14 mouse cellular contexts compared by ENCODE assay signal in genomic region chr13:106893196-106893595, GRCm38 (mm10). TPM values are rescaled to one million over a fixed set of nuclear protein-coding genes. Genes with fewer than 3 reads are reported as not detected.
A peak's percentile ranks its signal among the peaks of the same experiment; 100 is the strongest.
DNase-seq lines count a peak whose midpoint lies in the region; ATAC-seq and TF ChIP-seq lines count a peak whose summit lies in the region.
"Had no signal": no experiment of that assay in that cellular context is flagged by ENCODE, and none has a peak within 500 bp of the region (broad histone marks: within the 10 kb centered on the region; RNA-seq: fewer than 3 reads in every experiment).

No protein-coding gene starts in this region.

- peak overlapping the region; percentile 62 for H3K4me2 ChIP-seq in liver, embryonic 14.5 days (ENCODE audit: low read depth)
- H3K4me2 ChIP-seq: hindbrain, embryonic 13.5 days; limb, embryonic 13.5 days had no signal

- no peaks in the 10 kb centered on the region for H3K4me1 ChIP-seq in heart, embryonic 10.5 days
- no peaks in the 10 kb centered on the region for H3K4me1 ChIP-seq in testis, adult 2 months (ENCODE audit: control insufficient read depth, insufficient read depth, low read length)
- peaks cover 30 to 33% of the 10 kb centered on the region in 2 experiments for H3K4me1 ChIP-seq in liver, embryonic 14.5 days (replicated peaks; ENCODE audit: control insufficient read depth in 2 of 2, insufficient read depth in 2 of 2, low read length in 1 of 2)
- H3K4me1 ChIP-seq: forebrain, embryonic 10.5 days; hindbrain, embryonic 13.5 days; limb, embryonic 13.5 days had no signal

- H3K27ac ChIP-seq in heart, embryonic 10.5 days, result peak overlapping the region; percentile 60; the same call in 1 of the 2 replicates
- no peak overlapping the region for H3K27ac ChIP-seq in testis, adult 2 months (ENCODE audit: control insufficient read depth, insufficient read depth, low read depth, low read length)
- H3K27ac ChIP-seq in liver, embryonic 14.5 days, result peak overlapping the region; percentile 93
- H3K27ac ChIP-seq: forebrain, embryonic 10.5 days; hindbrain, embryonic 13.5 days; limb, embryonic 13.5 days had no signal

- no peak for TF ChIP-seq CTCF in testis, adult 2 months (IDR thresholded peaks at IDR 0.05; ENCODE audit: control insufficient read depth, insufficient read depth, insufficient replicate concordance, low read depth, low read length)
- TF ChIP-seq CTCF in liver, embryonic 14.5 days (IDR thresholded peaks at IDR 0.05; ENCODE audit: low read depth), result no peak

- no peak for TF ChIP-seq POLR2A in testis, adult 2 months (IDR thresholded peaks at IDR 0.05; ENCODE audit: control insufficient read depth, low read depth, low read length)

- H3K9ac ChIP-seq in liver, embryonic 14.5 days (replicated peaks), result peak overlapping the region; percentile 62
- H3K9ac ChIP-seq: hindbrain, embryonic 13.5 days; limb, embryonic 13.5 days had no signal

- no peaks in the 10 kb centered on the region for H3K27me3 ChIP-seq in heart, embryonic 10.5 days (ENCODE audit: insufficient read depth, poor library complexity, severe bottlenecking)
- no peaks in the 10 kb centered on the region for H3K27me3 ChIP-seq in testis, adult 2 months (ENCODE audit: control insufficient read depth, insufficient read depth, low read length)
- no peaks in the 10 kb centered on the region for H3K27me3 ChIP-seq in liver, embryonic 14.5 days (ENCODE audit: control insufficient read depth, insufficient read depth, low read length)
- H3K27me3 ChIP-seq: hindbrain, embryonic 13.5 days; limb, embryonic 13.5 days; megakaryocyte, embryonic 14.5 days had no signal

- DNase-seq in heart, embryonic 10.5 days (ENCODE audit: low spot score), result peak; percentile 94
- DNase-seq in heart, adult 18-20 months, result no peak
- no peak for DNase-seq in testis, postnatal 14 days (ENCODE audit: low spot score)
- peak; percentile 88 to 90 (median 89) for DNase-seq in liver, embryonic 14.5 days (ENCODE audit: low read depth in 3 of 3, low spot score in 3 of 3)
- peak; percentile 84 for DNase-seq in yolk sac, embryonic 10.5 days (ENCODE audit: low spot score)
- DNase-seq in urinary bladder, postnatal 10 days (ENCODE audit: low spot score), result no peak
- no peak for DNase-seq in gastrocnemius, postnatal 4 days (ENCODE audit: low spot score in 2 of 2)
- DNase-seq: cerebellum, adult 8-10 months; gastrocnemius, postnatal 36 days had no signal

- no peaks in the 10 kb centered on the region for H3K9me3 ChIP-seq in heart, embryonic 10.5 days
- no peaks in the 10 kb centered on the region for H3K9me3 ChIP-seq in liver, embryonic 14.5 days (ENCODE audit: control insufficient read depth, low read length)
- H3K9me3 ChIP-seq: forebrain, embryonic 10.5 days; hindbrain, embryonic 13.5 days; limb, embryonic 13.5 days; megakaryocyte, embryonic 14.5 days had no signal

- no peak overlapping the region for H3K4me3 ChIP-seq in heart, embryonic 10.5 days
- H3K4me3 ChIP-seq in testis, adult 2 months (ENCODE audit: control insufficient read depth, low read depth, low read length), result peak overlapping the region; percentile 3; the same call in 1 of the 2 replicates
- peak overlapping the region; percentile 2 to 4; a peak in 1 of 4 replicates for H3K4me3 ChIP-seq in liver, embryonic 14.5 days (ENCODE audit: insufficient read depth in 1 of 2, low read depth in 2 of 2, low read length in 2 of 2)
- H3K4me3 ChIP-seq: forebrain, embryonic 10.5 days; hindbrain, embryonic 13.5 days; limb, embryonic 13.5 days; megakaryocyte, embryonic 14.5 days had no signal

- peak; percentile 98 for TF ChIP-seq EP300 in liver, embryonic 14.5 days (IDR thresholded peaks at IDR 0.05; ENCODE audit: low read depth)

- 57% methylated on average over 9 of the region's 9 CpGs for WGBS in heart, embryonic 10.5 days
- 13% methylated on average over 9 of the region's 9 CpGs for WGBS in liver, embryonic 14.5 days (ENCODE audit: insufficient replicate concordance)

- peak; percentile 100 for ATAC-seq in liver, embryonic 14.5 days (ENCODE audit: insufficient read depth)

- peaks cover 46% of the 10 kb centered on the region for H3K36me3 ChIP-seq in heart, embryonic 10.5 days
- no peaks in the 10 kb centered on the region; the same call in 1 of the 2 replicates for H3K36me3 ChIP-seq in testis, adult 2 months (ENCODE audit: control insufficient read depth, insufficient read depth, low read length)
- H3K36me3 ChIP-seq in liver, embryonic 14.5 days (replicated peaks; ENCODE audit: control insufficient read depth, insufficient read depth, low read depth), result peaks cover 7% of the 10 kb centered on the region

RNA-seq across cellular contexts. Expression of gene Ipo11, which starts 43.6 kb away (rescaled TPM):
- polyA plus RNA-seq in heart, embryonic 10.5 days (2016; fragmentation: Nextera tagmentation; extraction: Ambion mirVana), result 88.0 and 96.0 TPM in 2 replicates
- 10 to 100 TPM; 23.1 to 24.2 TPM for total RNA-seq in heart, adult 18-20 months (2021)
- 11.7 and 11.9 TPM in 2 replicates for polyA plus RNA-seq in testis, adult 2 months (2012; rRNA removed)
- 12.2 and 15.3 TPM in 2 replicates for polyA plus RNA-seq in liver, embryonic 14.5 days (2012; rRNA removed)
- 35.2 and 36.8 TPM in 2 replicates for polyA plus RNA-seq in liver, embryonic 14.5 days (2014; fragmentation: Nextera tagmentation; extraction: Ambion mirVana)
- 10 to 100 TPM; 25.6 to 28.0 TPM for total RNA-seq in gastrocnemius, postnatal 4 days (2021)

RNA-seq across cellular contexts. Expression of gene Dimt1, which starts 53.7 kb away (rescaled TPM):
- 38.3 and 47.6 TPM in 2 replicates for polyA plus RNA-seq in heart, embryonic 10.5 days (2016; fragmentation: Nextera tagmentation; extraction: Ambion mirVana)
- total RNA-seq in heart, adult 18-20 months (2021), result 1 to 10 TPM; 7.0 TPM
- 5.2 and 6.1 TPM in 2 replicates for polyA plus RNA-seq in testis, adult 2 months (2012; rRNA removed)
- 7.6 and 9.2 TPM in 2 replicates for polyA plus RNA-seq in liver, embryonic 14.5 days (2012; rRNA removed)
- 18.6 and 19.5 TPM in 2 replicates for polyA plus RNA-seq in liver, embryonic 14.5 days (2014; fragmentation: Nextera tagmentation; extraction: Ambion mirVana)
- total RNA-seq in gastrocnemius, postnatal 4 days (2021), result 10 to 100 TPM; 11.5 to 12.7 TPM

Comparison
In these comparisons a context has a peak if more than half of its experiments do, and no peak if none do; other contexts are left out.
1. DNase-seq: peak in heart, embryonic 10.5 days (single experiment), liver, embryonic 14.5 days (3 of 3) and yolk sac, embryonic 10.5 days (single experiment); none in heart, adult 18-20 months (0 of 2), testis, postnatal 14 days (single experiment), urinary bladder, postnatal 10 days (single experiment) and gastrocnemius, postnatal 4 days (0 of 2).